Mouse (Mus musculus) heart, adult 2 months (tissue): ENCODE results near the gene Olfr749.

ENCODE experiments used
- CTCF ChIP-seq: fragments of 200-600 bp; IDR thresholded peaks from 2 replicates; pipeline ENCODE4 v1.8.1; 2022; ENCODE audit warnings: antibody characterized with exemption, mild to moderate bottlenecking, moderate library complexity
- EP300 ChIP-seq: fragments of 200-500 bp; IDR thresholded peaks from 2 replicates; pipeline ENCODE4 v1.6.1; 2011; ENCODE audit warnings: low read depth, low read length, control low read depth; ENCODE audit not compliant: insufficient read depth
- POLR2A ChIP-seq: fragments of 200-500 bp; IDR thresholded peaks from 2 replicates; pipeline ENCODE4 v1.6.1; 2011; ENCODE audit warnings: mild to moderate bottlenecking, low read depth, low read length, control low read depth; ENCODE audit not compliant: insufficient read depth

DNA sequence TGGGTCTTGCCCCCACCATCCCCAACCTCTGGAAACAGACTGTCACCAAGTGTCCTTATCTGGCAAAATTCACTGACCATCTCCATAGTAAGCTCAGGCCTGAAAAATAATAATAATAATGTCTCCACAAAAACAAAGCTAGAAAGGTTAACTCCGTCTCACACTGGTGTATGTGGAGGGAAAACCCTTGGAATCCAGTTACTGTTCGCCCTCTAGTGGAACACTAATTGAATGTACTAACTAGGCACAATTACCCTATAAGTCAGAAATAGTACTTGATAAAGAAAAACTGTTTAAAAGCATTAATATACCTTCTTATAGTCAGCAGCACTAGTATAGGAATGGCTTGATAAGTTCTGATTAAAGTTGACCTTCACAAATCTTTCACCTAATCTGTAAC, 43.3 kb upstream of the Olfr749 start:
- TF ChIP-seq CTCF = peak; percentile 47
- TF ChIP-seq EP300 = no peak
- TF ChIP-seq POLR2A = no peak
